Mouse (Mus musculus) liver, adult 2 months (tissue): ENCODE data around the gene Ntpcr. TPM values are rescaled to one million over a fixed set of nuclear protein-coding genes. Genes with fewer than 3 reads are reported as not detected.

ENCODE experiments used
- DNase-seq: peaks from one replicate; pipeline ENCODE4 v3.0.0-alpha.2; 2011; ENCODE audit warnings: low read depth, low spot score; ENCODE audit errors: extremely low read depth
- H3K27ac ChIP-seq: fragments of 200-500 bp; replicated peaks from 2 replicates; pipeline ENCODE4 v1.5.1; 2012; ENCODE audit warnings: low read depth, mild to moderate bottlenecking, control low read depth, inconsistent platforms, low read length; ENCODE audit not compliant: insufficient read depth
- H3K27me3 ChIP-seq: fragments of 200-500 bp; 2 replicates; pipeline ENCODE4 v1.6.1; 2012; ENCODE audit warnings: mild to moderate bottlenecking, moderate library complexity, low read length, inconsistent platforms; ENCODE audit not compliant: control insufficient read depth, insufficient read depth
- H3K36me3 ChIP-seq: fragments of 200-500 bp; 2 replicates; pipeline ENCODE4 v1.6.1; 2012; ENCODE audit warnings: low read length, inconsistent platforms; ENCODE audit not compliant: control insufficient read depth, insufficient read depth
- H3K4me1 ChIP-seq: fragments of 200-500 bp; 2 replicates; pipeline ENCODE4 v1.6.1; 2011; ENCODE audit warnings: low read length; ENCODE audit not compliant: control insufficient read depth, insufficient read depth
- H3K4me3 ChIP-seq: fragments of 200-500 bp; 2 replicates; pipeline ENCODE4 v1.5.1; 2011; ENCODE audit warnings: low read depth, mild to moderate bottlenecking, control low read depth, low read length, moderate library complexity; ENCODE audit not compliant: insufficient read depth
- H3K79me2 ChIP-seq: fragments of 200-500 bp; 2 replicates; pipeline ENCODE4 v1.6.1; 2012; ENCODE audit warnings: inconsistent platforms, mild to moderate bottlenecking, low read length, moderate library complexity; ENCODE audit not compliant: control insufficient read depth, insufficient read depth
- H3K9ac ChIP-seq: fragments of 200-500 bp; 2 replicates; pipeline ENCODE4 v1.6.1; 2012; ENCODE audit warnings: low read depth, mild to moderate bottlenecking, control low read depth, inconsistent platforms, low read length
- CTCF ChIP-seq: fragments of 200-500 bp; IDR thresholded peaks from 2 replicates; pipeline ENCODE4 v1.5.1; 2011; ENCODE audit warnings: low read depth, low read length, control low read depth
- POLR2A ChIP-seq: fragments of 200-500 bp; IDR thresholded peaks from 2 replicates; pipeline ENCODE4 v1.6.1; 2011; ENCODE audit warnings: low read length, control low read depth; ENCODE audit not compliant: insufficient read depth; ENCODE audit errors: extremely low read depth
- WGBS: fragments of 180-500 bp; shearing (Covaris S2); methylation state at CpG from one replicate; pipeline ENCODE4 v1.1.7; 2018; 5-methylcytosine and 5-hydroxymethylcytosine counted together
- polyA plus RNA-seq: library from polyadenylated mRNA; depleted of rRNA; stranded (reverse); fragments of >200 nt; gene quantifications from 2 replicates; pipeline ENCODE4 v1.2.3, GENCODE M21; 2012; rRNA removed
- total RNA-seq: library from RNA; depleted of rRNA; stranded (reverse); fragments of >200 nt; gene quantifications from 2 replicates; pipeline ENCODE4 v1.2.3, GENCODE M21; 2014; rRNA removed

Gene Ntpcr
- total and polyA plus RNA-seq, 2 experiments: 11.4 to 12.3 TPM

GRCm38 (mm10) chr8:125779656-125780055, 49.9 kb downstream of the Ntpcr start:
- no peaks in the 10 kb centered on the region for H3K27me3 ChIP-seq
- H3K79me2 ChIP-seq: no peaks in the 10 kb centered on the region
- no peak overlapping the region for H3K27ac ChIP-seq
- no peak for TF ChIP-seq CTCF
- no peak for TF ChIP-seq POLR2A
- DNase-seq: no peak
- H3K36me3 ChIP-seq: no peaks in the 10 kb centered on the region
- no peaks in the 10 kb centered on the region for H3K4me1 ChIP-seq
- no peak overlapping the region for H3K9ac ChIP-seq
- 78% methylated on average over 8 of the region's 8 CpGs for WGBS
- H3K4me3 ChIP-seq: no peak overlapping the region

DNA sequence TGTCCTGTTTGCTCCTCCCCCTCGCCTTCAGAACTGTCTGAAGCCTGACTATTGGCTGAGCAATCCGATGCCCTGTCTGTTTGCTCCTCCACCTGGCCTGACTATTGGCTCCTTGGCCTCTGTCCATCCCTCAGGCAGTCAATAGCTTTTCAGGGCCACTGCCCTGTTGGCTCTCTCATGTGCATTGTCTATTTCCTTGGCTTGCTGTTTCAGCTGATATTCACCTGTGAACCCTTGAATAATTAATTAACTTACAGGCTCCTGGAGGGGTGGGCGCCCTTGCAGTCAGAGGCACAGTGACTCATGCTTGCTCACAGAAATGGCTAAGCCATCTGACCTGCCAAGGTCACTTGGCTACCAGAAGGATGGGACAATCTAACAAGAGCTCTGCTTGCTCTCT, 52.4 kb downstream of the Ntpcr start:
- Histone ChIP-seq H3K27me3 (no peaks in the 10 kb centered on the region), H3K4me3 (no peak overlapping the region), H3K36me3 (no peaks in the 10 kb centered on the region), H3K79me2 (no peaks in the 10 kb centered on the region), H3K9ac (no peak overlapping the region), H3K27ac (no peak overlapping the region), H3K4me1 (no peaks in the 10 kb centered on the region)
- peak; percentile 13 for DNase-seq
- TF ChIP-seq POLR2A: no peak
- no peak for TF ChIP-seq CTCF
- 63% methylated on average over 3 of the region's 3 CpGs for WGBS

GRCm38 (mm10) chr8:125786886-125787285, 57.1 kb downstream of the Ntpcr start:
- H3K79me2 ChIP-seq: no peaks in the 10 kb centered on the region
- no peak overlapping the region for H3K9ac ChIP-seq
- WGBS: 45% methylated on average over 7 of the region's 7 CpGs
- TF ChIP-seq CTCF: no peak
- no peak for TF ChIP-seq POLR2A
- no peaks in the 10 kb centered on the region for H3K36me3 ChIP-seq
- no peaks in the 10 kb centered on the region for H3K4me1 ChIP-seq
- H3K27me3 ChIP-seq: no peaks in the 10 kb centered on the region
- H3K4me3 ChIP-seq: no peak overlapping the region
- no peak for DNase-seq
- H3K27ac ChIP-seq: no peak overlapping the region

DNA sequence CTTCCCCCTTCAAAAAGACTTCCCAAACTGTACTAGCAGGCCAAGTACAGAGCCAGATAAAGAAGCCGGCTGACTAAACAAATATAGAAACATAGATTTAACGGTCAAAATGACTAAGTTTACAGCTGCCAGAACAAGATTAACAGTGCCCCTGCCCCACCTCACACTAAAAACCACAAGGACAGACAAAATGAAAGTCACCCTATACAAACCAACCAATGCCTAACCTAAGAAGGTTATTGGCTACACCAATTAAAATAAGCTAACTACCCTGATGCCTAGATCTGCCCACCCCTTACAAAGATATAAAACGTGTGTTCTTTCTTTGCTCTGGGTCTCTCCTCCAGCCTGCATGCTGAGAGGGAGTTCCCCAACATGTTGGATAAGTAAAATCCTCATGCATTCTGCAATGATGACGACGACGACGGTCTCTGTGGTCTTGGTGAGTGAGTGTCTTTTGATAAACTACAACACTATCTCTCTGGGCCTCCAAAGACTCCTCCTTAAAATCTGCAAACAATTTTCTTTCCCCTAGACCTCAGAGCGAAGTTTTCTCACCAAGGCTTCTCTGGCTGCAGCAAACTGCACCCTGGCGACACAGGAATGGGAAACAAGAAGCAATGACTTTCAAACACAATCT, 63.2 kb downstream of the Ntpcr start:
- Histone ChIP-seq H3K4me1 (no peaks in the 10 kb centered on the region), H3K27me3 (no peaks in the 10 kb centered on the region), H3K27ac (no peak overlapping the region), H3K4me3 (no peak overlapping the region), H3K9ac (no peak overlapping the region), H3K36me3 (no peaks in the 10 kb centered on the region), H3K79me2 (no peaks in the 10 kb centered on the region)
- TF ChIP-seq POLR2A: no peak
- no peak for TF ChIP-seq CTCF
- WGBS: 73% methylated on average over 9 of the region's 9 CpGs
- no peak for DNase-seq

- Histone ChIP-seq H3K27me3 (no peaks in the 10 kb centered on the region), H3K4me3 (no peak overlapping the region), H3K79me2 (no peaks in the 10 kb centered on the region), H3K4me1 (no peaks in the 10 kb centered on the region), H3K9ac (no peak overlapping the region), H3K27ac (no peak overlapping the region), H3K36me3 (no peaks in the 10 kb centered on the region)
- 85% methylated on average over 2 of the region's 2 CpGs for whole genome bisulfite sequencing
- DNase-seq: no peak
- TF ChIP-seq POLR2A (no peak), CTCF (no peak)
These were observed 65.6 kb downstream of the Ntpcr start for GRCm38 (mm10) chr8:125795341-125795740.

DNA sequence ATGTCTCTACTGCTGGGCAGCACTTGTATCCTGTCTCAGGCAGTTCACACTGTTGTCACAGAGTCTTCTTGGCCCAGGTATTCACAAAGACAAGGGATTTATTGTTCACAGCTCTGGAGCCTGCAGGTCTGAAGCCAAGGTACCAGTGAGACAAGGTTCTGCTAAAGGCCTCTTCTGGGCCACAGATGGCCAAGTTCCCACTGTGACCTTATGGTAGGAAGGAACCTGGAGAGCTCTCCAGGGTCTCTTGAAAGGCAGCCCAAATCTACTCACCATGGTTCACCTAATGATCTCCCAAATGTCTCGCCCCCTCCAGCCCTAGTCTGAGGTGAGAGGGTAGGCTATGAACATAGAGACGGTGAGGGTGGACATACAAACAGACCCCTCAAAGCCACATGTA, 67.2 kb downstream of the Ntpcr start:
- TF ChIP-seq CTCF (no peak), POLR2A (no peak)
- Histone ChIP-seq H3K79me2 (no peaks in the 10 kb centered on the region), H3K4me1 (no peaks in the 10 kb centered on the region), H3K27ac (no peak overlapping the region), H3K36me3 (no peaks in the 10 kb centered on the region), H3K9ac (no peak overlapping the region), H3K4me3 (no peak overlapping the region), H3K27me3 (no peaks in the 10 kb centered on the region)
- WGBS: 89% methylated on average over 2 of the region's 2 CpGs
- no peak for DNase-seq

Other genes starting within 250 kb of the Ntpcr start
- gene Sipa1l2, start 160.2 kb upstream of the Ntpcr start, total RNA-seq: 2.5 and 3.6 TPM in 2 replicates
- gene Sipa1l2, start 160.2 kb upstream of the Ntpcr start, polyA plus RNA-seq: 1.5 TPM in 2 replicates
- gene Map10, start 60.1 kb upstream of the Ntpcr start, total RNA-seq: 0.40 and 0.55 TPM in 2 replicates
- 0.09 and 0.14 TPM in 2 replicates for gene Map10, start 60.1 kb upstream of the Ntpcr start, polyA plus RNA-seq
- 0.07 TPM in 1 of 2 replicates, not detected in the other for gene Pcnx2, start 168.4 kb downstream of the Ntpcr start, total RNA-seq
- 0.05 and 0.21 TPM in 2 replicates for gene Pcnx2, start 168.4 kb downstream of the Ntpcr start, polyA plus RNA-seq
- gene Map3k21, start 180.5 kb downstream of the Ntpcr start, total RNA-seq: 3.9 and 4.7 TPM in 2 replicates
- gene Map3k21, start 180.5 kb downstream of the Ntpcr start, polyA plus RNA-seq: 2.6 and 2.8 TPM in 2 replicates